Mouse (Mus musculus) frontal cortex, adult 2 months (tissue): ENCODE data around the gene Ppp4r3a. TPM values are rescaled to one million over a fixed set of nuclear protein-coding genes. Genes with fewer than 3 reads are reported as not detected.
A peak's percentile ranks its signal among the peaks of the same experiment; 100 is the strongest.

ENCODE experiments used
- DNase-seq, 2 experiments: peaks; one replicate each; pipeline ENCODE4 v3.0.0; 2022; ENCODE audit warnings: low spot score in 1 of 2; ENCODE audit errors: extremely low spot score in 1 of 2
- polyA plus RNA-seq: library from polyadenylated mRNA; depleted of rRNA; stranded (reverse); fragments of >200 nt; gene quantifications from 2 replicates; pipeline ENCODE4 v1.2.3, GENCODE M21; 2012; rRNA removed

The Ppp4r3a gene
- polyA plus RNA-seq, 1 experiment = 39.1 TPM

DNA sequence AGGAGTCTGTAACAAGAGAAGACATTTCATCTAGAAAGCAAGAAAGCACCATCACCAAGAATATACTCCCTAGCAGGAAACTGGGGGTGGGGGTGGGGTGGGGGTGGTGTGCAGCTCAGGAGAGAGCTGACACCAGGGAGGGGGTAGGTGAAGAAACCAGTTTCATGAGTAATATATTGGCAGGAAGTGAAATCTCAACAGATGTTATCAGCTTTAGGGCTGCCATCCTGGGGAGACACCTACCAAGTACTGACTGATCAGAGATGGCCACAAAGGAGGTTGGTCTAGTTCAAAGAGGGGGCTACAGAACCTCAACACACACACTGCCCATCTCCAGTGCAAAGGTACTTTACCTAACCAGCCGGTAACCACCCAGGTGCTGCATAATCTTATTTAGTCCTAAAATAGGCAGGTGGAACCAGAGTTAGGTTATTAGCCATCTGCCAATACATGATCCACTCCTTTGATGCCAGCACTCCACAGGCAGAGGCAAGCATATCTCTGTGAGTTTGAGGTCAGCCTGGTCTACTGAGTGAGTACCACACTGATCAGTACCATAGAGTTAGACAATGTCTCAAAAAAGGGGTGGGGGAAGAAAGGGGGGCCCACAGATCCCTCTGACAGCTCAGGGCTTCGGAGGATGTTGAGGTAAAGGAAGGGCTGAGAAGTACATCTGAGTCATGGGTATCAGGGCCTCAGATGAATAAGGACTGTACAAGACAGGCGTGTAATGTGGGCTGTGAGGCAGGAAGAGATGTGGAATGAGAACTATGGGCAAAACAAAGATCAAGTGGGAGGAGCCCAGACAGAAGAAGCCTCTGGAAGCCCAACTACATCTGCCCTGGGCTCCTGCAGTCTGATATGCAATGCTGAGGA, 89.1 kb downstream of the Ppp4r3a start:
- DNase-seq = peak in 1 of 2 experiments; percentile 45

DNA sequence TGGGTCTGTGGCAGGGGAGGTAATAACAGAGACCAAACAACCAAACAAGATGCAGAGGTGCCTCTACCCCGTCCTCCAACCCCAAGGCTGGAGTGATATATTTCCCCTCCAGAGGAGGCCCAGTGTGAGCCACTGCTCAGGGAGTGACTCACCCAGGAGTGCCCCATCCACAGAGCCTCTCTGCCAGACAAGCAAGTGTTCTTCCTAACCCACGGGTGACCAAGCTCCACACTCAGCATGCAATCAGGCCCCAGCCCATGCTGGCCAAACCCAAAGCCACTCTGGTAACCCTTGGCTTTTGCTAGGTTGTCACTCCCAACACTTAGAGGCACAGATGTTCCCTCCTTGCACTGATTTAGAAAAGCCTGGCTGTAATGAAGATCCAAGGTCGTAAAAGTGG, 90.4 kb downstream of the Ppp4r3a start:
- DNase-seq = no peak

DNA sequence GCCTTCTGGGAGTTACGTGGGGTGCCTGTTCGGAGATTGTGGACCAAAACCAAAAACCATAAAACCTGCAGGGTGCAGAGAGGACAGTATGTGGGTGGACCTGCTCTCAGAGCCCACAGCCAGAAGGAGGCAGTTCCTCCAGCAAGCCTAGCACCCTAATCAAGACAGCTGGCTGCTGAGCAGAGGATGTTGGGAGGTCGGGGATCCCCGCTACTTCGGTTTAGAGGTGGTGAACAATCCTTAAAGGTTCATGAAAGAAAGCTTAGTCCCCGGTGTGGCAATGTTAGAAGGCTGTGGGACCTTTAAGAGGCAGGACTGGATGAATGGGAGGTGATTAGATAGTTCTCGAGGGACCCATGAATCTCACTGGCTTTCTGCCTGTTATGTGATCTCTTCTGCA, 91.0 kb downstream of the Ppp4r3a start:
- no peak for DNase-seq

DNA sequence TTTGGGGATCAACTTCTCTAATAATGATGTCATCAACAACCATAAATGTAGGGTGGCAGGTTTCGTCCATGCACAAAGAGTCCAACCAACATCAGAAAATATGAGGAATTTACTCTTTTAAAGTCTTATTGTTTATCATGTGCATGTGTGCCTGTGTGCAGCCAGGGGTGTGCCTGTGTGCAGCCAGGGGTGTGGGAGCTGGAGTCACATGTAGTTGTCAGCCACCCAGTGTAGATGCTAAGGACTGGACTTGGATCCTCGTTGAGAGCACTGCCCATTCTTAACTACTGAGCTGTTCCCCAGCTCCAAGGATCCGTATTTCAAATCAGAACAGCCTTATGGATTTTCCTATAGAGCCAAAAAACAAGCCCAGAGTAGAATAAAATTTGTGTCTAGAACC, 92.4 kb downstream of the Ppp4r3a start:
- no peak for DNase-seq

DNA sequence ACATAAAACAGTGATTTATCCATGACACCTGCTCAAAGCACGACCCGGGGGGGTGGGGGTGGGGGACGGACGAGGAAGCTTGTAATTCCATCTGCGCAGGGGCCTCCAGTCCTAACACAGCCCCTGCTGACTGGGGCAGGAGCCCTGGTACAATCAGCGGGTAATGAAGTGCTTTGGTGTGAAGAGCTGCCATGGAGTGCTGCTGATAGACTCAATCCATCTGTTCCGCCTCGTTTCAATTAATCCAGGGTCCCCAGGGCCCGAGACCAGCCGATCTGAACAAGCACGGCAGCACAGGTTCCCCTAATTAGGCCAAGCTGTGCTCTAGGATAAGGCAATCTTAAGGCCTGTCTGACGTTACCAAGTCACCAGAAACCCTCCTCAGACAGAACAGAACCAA, 93.2 kb downstream of the Ppp4r3a start:
- no peak for DNase-seq

DNA sequence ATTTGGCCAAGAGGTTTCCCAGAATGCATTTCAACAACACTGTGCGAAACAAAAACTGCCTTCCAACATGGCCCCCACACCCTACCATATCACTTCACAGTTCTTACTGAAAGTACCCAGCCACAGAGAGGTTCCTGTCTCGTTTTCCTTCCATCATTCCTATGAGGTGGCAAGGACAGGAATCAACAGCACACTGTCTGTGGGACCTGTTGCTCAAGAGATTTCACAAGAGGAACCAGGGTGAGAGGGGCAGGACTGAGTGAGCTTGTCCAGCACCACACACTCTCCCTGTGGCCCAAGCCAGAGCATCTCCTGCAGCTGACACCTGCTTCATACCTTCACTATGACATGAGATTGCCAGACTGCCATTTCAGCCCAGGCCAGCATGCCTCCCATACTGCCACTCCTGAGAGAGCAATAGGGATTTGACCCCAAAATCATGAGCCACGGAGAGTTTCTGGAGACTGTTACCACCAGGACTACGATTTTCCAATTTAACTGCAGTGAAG, 93.7 kb downstream of the Ppp4r3a start:
- no peak for DNase-seq

Other genes with a start within 250 kb of the Ppp4r3a start
- 5.4 TPM in 2 replicates for gene Gpr68, start 175.5 kb downstream of the Ppp4r3a start, polyA plus RNA-seq
- gene Ccdc88c, start 54.6 kb downstream of the Ppp4r3a start, polyA plus RNA-seq = 16.1 and 18.0 TPM in 2 replicates